Mouse (Mus musculus) bone marrow, adult 2 months (tissue): ENCODE measurements around the gene Polr1a.

ENCODE experiments used
- CTCF ChIP-seq: fragments of 200-500 bp; IDR thresholded peaks from 2 replicates; pipeline ENCODE4 v1.5.1; 2011; ENCODE audit warnings: low read length, control low read depth; ENCODE audit not compliant: control insufficient read depth, insufficient read depth
- POLR2A ChIP-seq: fragments of 200-500 bp; IDR thresholded peaks from 2 replicates; pipeline ENCODE4 v1.6.1; 2011; ENCODE audit warnings: low read depth, mild to moderate bottlenecking, control low read depth, low read length, borderline replicate concordance; ENCODE audit not compliant: control insufficient read depth

- no peak for TF ChIP-seq CTCF
- no peak for TF ChIP-seq POLR2A
These were observed 60.6 kb downstream of the Polr1a start for GRCm38 (mm10) chr6:71969459-71969858.
